Mouse (Mus musculus): ENCODE data around the gene Ndufs1. TPM values are rescaled to one million over a fixed set of nuclear protein-coding genes. Genes with fewer than 3 reads are reported as not detected.
A peak's percentile ranks its signal among the peaks of the same experiment; 100 is the strongest.

Ndufs1 gene
- polyA plus RNA-seq, 1 experiment from 2014 or later = 118 TPM

DNA sequence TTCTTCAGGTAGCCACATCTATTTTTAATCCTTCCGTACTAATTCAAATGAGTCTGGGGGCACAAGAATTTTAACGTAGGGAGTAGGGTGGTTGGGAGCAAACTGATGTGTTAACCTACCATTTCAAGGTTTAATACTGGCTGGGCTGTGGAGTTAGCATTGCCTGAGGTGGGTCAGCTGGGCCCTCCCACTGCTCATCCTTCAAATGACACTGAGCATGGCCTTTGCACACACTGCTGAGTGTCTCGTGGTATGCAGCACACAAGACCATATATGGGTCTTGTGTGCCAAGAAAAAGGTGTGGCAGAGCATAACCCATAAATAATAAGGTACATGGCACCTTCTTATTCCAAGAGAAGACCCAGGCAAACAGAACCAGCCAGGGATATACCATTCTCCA, 31.0 kb upstream of the Ndufs1 start:
- Histone ChIP-seq H3K4me3 (ENCODE audit: low read depth, low read length) (no peak overlapping the region), H3K27ac (ENCODE audit: low read depth, low read length) (no peak overlapping the region), H3K27me3 (replicated peaks; ENCODE audit: control insufficient read depth, insufficient read depth, low read length) (no peaks in the 10 kb centered on the region), H3K9ac (ENCODE audit: low read length) (no peak overlapping the region), H3K36me3 (ENCODE audit: control insufficient read depth, insufficient read depth, low read length) (no peaks in the 10 kb centered on the region), H3K4me2 (ENCODE audit: low read length) (no peak overlapping the region), H3K4me1 (ENCODE audit: control insufficient read depth, insufficient read depth, low read length) (peaks cover 12% of the 10 kb centered on the region), H3K9me3 (replicated peaks; ENCODE audit: control insufficient read depth, low read length) (no peaks in the 10 kb centered on the region)
- WGBS = 89% methylated on average over 3 of the region's 3 CpGs
- DNase-seq (ENCODE audit: low spot score) (no peak), ATAC-seq (no peak)

DNA sequence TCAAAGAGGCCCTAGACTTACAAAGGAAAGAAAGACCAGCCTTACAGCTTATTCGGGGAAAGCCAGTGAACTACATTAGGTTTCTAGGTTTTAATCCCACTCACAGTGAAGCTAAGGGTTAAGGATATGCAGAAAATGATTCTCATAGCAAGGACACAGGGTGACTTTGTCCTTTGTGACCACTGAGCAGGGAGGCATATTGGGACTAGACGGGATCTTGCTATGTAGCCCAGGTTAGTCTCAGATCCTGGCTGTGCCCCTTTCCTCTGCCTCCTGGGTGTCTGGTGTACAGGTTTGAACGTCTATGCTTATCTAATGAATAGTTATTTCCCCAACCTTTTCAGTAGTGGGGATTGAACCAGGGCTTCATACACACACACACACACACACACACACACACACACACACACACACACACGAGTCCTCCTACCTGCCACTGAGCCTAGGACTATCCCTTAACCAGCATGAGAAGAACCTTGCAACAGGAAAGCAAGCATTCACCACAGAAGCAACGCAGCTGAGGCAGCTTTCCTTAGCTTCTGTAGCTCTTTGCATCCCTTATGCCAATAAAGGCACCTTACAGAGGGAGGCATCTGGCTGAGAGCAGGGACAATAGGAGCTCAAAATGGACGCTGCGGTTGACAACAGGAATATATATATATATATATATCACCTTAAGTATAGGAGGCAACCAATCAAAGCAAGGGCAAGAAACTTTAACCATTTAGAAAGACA, 28.2 kb upstream of the Ndufs1 start:
- no peak overlapping the region for H3K4me2 ChIP-seq (ENCODE audit: low read length)
- peak overlapping the region; percentile 40 for H3K27ac ChIP-seq (ENCODE audit: low read depth, low read length)
- ATAC-seq = peak; percentile 25; the same call in 1 of the 2 replicates
- WGBS = 16% methylated on average over 7 of the region's 7 CpGs
- DNase-seq (ENCODE audit: low spot score) = no peak
- H3K9ac ChIP-seq (ENCODE audit: low read length) = no peak overlapping the region
- no peaks in the 10 kb centered on the region for H3K27me3 ChIP-seq (replicated peaks; ENCODE audit: control insufficient read depth, insufficient read depth, low read length)
- no peaks in the 10 kb centered on the region for H3K36me3 ChIP-seq (ENCODE audit: control insufficient read depth, insufficient read depth, low read length)
- peaks cover 12% of the 10 kb centered on the region for H3K4me1 ChIP-seq (ENCODE audit: control insufficient read depth, insufficient read depth, low read length)
- no peak overlapping the region for H3K4me3 ChIP-seq (ENCODE audit: low read depth, low read length)
- 0 out of 2 replicates have a peak, but pooled peaks cover 3% of the 10 kb centered on the region for H3K9me3 ChIP-seq (replicated peaks; ENCODE audit: control insufficient read depth, low read length)

DNA sequence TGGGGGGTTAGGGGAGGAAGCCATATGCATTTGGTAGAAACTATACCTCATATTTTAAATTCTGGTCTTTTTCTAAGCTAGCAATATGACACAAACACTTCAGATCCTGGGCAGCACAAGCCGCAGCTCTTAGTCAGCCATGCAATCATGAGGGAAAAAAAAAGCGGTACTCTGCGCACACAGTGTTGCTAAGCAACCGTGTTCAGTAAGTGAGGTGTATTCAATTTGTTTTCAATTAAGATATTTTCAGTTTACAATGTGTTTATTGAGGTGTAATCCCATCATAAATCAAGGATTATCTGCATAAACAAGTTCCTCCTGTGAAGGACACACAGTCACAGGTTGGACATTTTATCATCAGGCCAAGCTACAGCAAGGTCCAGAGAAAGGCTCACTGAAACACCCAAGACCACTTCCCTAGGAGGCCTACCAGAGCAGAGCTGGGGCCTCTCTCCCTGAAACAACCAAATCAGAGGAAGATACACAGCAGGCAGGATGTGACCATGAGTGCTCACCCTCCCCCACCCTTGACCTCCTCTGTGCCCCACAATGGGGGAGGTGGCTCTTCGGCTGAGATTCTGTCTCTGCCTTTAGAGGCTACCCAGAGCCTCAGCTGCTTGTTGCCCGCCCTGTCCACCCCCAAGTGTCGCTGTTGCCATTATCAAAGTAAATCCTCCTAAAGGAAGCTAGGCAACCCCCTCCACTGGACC, 27.5 kb upstream of the Ndufs1 start:
- DNase-seq (ENCODE audit: low spot score) = peak; percentile 85
- peak; percentile 78 for ATAC-seq
- Histone ChIP-seq H3K4me3 (ENCODE audit: low read depth, low read length) (no peak overlapping the region), H3K27ac (ENCODE audit: low read depth, low read length) (peak overlapping the region; percentile 75), H3K36me3 (ENCODE audit: control insufficient read depth, insufficient read depth, low read length) (no peaks in the 10 kb centered on the region), H3K4me2 (ENCODE audit: low read length) (no peak overlapping the region), H3K9ac (ENCODE audit: low read length) (no peak overlapping the region), H3K4me1 (ENCODE audit: control insufficient read depth, insufficient read depth, low read length) (peaks cover 12% of the 10 kb centered on the region), H3K27me3 (replicated peaks; ENCODE audit: control insufficient read depth, insufficient read depth, low read length) (no peaks in the 10 kb centered on the region), H3K9me3 (replicated peaks; ENCODE audit: control insufficient read depth, low read length) (0 out of 2 replicates have a peak, but pooled peaks cover 3% of the 10 kb centered on the region)
- WGBS = 2% methylated on average over 7 of the region's 7 CpGs

DNA sequence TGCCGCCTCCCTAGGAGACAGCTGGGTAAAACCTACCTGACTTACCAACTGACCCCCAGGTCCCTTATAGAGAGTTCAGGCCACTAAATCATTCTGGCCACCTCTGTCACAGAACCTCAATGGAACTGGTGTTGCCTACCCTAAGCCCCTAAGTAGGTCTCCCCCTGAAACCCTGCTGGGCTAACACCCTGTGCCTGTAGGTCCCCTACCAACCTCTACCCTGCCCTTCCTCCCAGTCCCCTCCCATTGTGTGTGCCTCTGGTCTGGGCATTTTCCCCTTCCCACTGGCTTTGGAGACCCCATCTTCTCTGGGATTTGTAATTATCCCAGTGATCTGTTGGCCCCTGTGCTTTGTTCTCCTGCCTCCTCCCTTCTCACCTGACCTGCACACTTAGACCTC, 26.8 kb upstream of the Ndufs1 start:
- Histone ChIP-seq H3K4me3 (ENCODE audit: low read depth, low read length) (no peak overlapping the region), H3K9me3 (replicated peaks; ENCODE audit: control insufficient read depth, low read length) (0 out of 2 replicates have a peak, but pooled peaks cover 3% of the 10 kb centered on the region), H3K27ac (ENCODE audit: low read depth, low read length) (peak overlapping the region; percentile 67), H3K9ac (ENCODE audit: low read length) (no peak overlapping the region), H3K4me1 (ENCODE audit: control insufficient read depth, insufficient read depth, low read length) (peaks cover 12% of the 10 kb centered on the region), H3K36me3 (ENCODE audit: control insufficient read depth, insufficient read depth, low read length) (no peaks in the 10 kb centered on the region), H3K4me2 (ENCODE audit: low read length) (no peak overlapping the region), H3K27me3 (replicated peaks; ENCODE audit: control insufficient read depth, insufficient read depth, low read length) (no peaks in the 10 kb centered on the region)
- ATAC-seq = peak; percentile 18; the same call in 1 of the 2 replicates
- WGBS = 77% methylated on average over 1 of the region's 1 CpGs
- DNase-seq (ENCODE audit: low spot score) = no peak

DNA sequence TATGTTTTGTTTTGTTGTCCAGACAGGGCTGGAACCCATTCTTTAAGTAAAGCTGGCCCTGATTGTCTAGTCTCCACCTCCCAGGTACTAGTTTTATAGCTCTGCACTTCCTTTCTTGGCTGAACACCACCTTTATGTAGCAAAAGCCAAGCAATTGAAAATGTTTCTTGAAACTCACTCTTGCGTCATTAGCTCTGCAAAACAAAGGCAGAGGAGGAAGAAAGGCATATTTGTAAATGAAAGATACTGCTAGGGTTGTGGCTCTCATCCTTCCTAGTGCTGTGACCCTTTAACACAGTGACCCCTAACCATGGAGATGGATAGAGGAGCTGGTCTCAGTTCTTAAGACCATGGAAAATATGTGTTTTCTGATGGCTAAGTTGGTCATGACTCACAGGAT, 25.0 kb upstream of the Ndufs1 start:
- no peak overlapping the region for H3K27ac ChIP-seq (ENCODE audit: low read depth, low read length)
- WGBS = 79% methylated on average over 1 of the region's 1 CpGs
- H3K4me2 ChIP-seq (ENCODE audit: low read length) = no peak overlapping the region
- no peak overlapping the region for H3K9ac ChIP-seq (ENCODE audit: low read length)
- peaks cover 12% of the 10 kb centered on the region for H3K4me1 ChIP-seq (ENCODE audit: control insufficient read depth, insufficient read depth, low read length)
- H3K36me3 ChIP-seq (ENCODE audit: control insufficient read depth, insufficient read depth, low read length) = no peaks in the 10 kb centered on the region
- H3K4me3 ChIP-seq (ENCODE audit: low read depth, low read length) = no peak overlapping the region
- ATAC-seq = no peak
- H3K9me3 ChIP-seq (replicated peaks; ENCODE audit: control insufficient read depth, low read length) = 0 out of 2 replicates have a peak, but pooled peaks cover 3% of the 10 kb centered on the region
- no peak for DNase-seq (ENCODE audit: low spot score)
- H3K27me3 ChIP-seq (replicated peaks; ENCODE audit: control insufficient read depth, insufficient read depth, low read length) = no peaks in the 10 kb centered on the region

DNA sequence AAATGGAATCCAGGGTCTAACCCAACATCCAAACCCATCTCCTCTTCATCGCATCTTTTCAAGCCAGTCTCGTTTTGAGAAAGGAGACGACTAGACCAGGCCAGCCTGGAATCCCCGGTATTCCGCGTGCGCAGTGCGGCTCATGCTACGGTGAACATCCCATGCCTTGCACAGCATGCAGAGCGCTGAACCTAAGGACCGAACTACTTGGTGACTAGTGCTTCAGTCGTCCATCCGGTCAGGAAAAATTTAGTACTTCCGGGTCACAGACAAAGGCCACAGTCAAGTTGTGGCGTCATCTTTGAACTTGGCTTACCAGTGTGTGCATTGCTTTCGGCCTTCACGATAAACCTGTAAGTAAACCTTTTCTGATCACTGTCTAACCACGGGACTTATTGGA, 23.7 kb upstream of the Ndufs1 start:
- Histone ChIP-seq H3K4me1 (ENCODE audit: control insufficient read depth, insufficient read depth, low read length) (peaks cover 12% of the 10 kb centered on the region), H3K36me3 (ENCODE audit: control insufficient read depth, insufficient read depth, low read length) (no peaks in the 10 kb centered on the region)
- no peak for DNase-seq (ENCODE audit: low spot score)

DNA sequence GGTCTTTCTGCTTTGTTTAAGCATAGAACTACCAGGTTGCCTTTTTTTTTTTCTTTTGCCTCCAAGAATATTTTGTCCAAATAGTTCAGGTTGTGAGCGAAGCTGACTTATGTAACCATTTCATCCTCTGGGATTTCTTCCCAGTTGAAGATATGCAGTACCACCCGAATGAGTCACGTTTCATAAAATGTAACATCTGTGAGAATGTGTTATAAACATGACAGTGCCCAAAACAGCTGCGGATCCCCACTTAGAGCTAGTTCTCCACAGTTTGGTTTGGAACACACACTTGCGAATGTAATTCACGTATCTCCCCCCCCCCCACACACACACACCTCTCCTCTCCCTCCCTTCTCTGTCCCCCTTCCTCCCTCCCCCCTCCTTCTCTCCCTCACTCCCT, 22.8 kb upstream of the Ndufs1 start:
- no peak overlapping the region for H3K4me2 ChIP-seq (ENCODE audit: low read length)
- DNase-seq (ENCODE audit: low spot score) = no peak
- no peak overlapping the region for H3K9ac ChIP-seq (ENCODE audit: low read length)
- peaks cover 10% of the 10 kb centered on the region for H3K4me1 ChIP-seq (ENCODE audit: control insufficient read depth, insufficient read depth, low read length)
- no peak overlapping the region for H3K4me3 ChIP-seq (ENCODE audit: low read depth, low read length)
- H3K9me3 ChIP-seq (replicated peaks; ENCODE audit: control insufficient read depth, low read length) = 0 out of 2 replicates have a peak, but pooled peaks cover 3% of the 10 kb centered on the region
- no peak overlapping the region for H3K27ac ChIP-seq (ENCODE audit: low read depth, low read length)
- no peaks in the 10 kb centered on the region for H3K36me3 ChIP-seq (ENCODE audit: control insufficient read depth, insufficient read depth, low read length)
- H3K27me3 ChIP-seq (replicated peaks; ENCODE audit: control insufficient read depth, insufficient read depth, low read length) = no peaks in the 10 kb centered on the region
- 96% methylated on average over 6 of the region's 6 CpGs for WGBS
- ATAC-seq = no peak

More for the DNA sequence above, 23.7 kb upstream of the Ndufs1 start:
- H3K4me3 ChIP-seq (ENCODE audit: low read depth, low read length) = no peak overlapping the region
- ATAC-seq = no peak
- no peak overlapping the region for H3K27ac ChIP-seq (ENCODE audit: low read depth, low read length)
- H3K27me3 ChIP-seq (replicated peaks; ENCODE audit: control insufficient read depth, insufficient read depth, low read length) = no peaks in the 10 kb centered on the region
- no peak overlapping the region for H3K9ac ChIP-seq (ENCODE audit: low read length)
- H3K9me3 ChIP-seq (replicated peaks; ENCODE audit: control insufficient read depth, low read length) = 0 out of 2 replicates have a peak, but pooled peaks cover 3% of the 10 kb centered on the region
- 96% methylated on average over 18 of the region's 18 CpGs for WGBS
- no peak overlapping the region for H3K4me2 ChIP-seq (ENCODE audit: low read length)

DNA sequence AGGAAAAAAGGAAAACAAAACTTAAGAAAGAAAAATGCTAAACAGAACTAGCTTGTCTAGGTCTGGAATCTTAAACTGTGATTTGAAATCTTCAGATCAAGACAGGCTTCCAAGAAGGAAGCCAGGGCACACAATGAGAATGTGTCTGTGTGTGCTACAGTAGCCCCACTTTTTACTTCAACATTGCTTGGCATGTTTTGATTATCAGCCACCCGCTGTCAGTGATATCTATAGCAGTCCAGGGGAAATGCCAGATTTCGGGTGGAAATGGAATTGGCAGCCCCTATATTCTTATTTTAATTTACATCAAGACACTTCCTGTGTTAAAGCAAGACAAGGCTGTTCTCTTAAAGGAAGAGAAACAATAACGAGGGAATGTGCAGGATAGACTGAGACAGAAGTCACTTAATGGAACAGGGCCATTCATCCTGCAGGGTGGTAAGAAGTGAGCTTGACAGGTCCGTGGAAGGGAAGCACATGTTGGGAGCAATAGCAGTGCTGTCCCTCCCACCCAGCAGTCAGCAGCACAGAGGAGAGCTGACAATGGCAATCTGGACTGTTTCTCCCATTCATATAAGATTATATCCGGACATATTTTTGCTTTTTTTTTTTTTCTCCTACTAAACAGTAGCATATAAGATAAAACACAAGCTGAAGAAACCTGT, 19.3 kb upstream of the Ndufs1 start:
- Histone ChIP-seq H3K4me2 (ENCODE audit: low read length) (no peak overlapping the region), H3K27me3 (replicated peaks; ENCODE audit: control insufficient read depth, insufficient read depth, low read length) (no peaks in the 10 kb centered on the region), H3K27ac (ENCODE audit: low read depth, low read length) (no peak overlapping the region), H3K36me3 (ENCODE audit: control insufficient read depth, insufficient read depth, low read length) (no peaks in the 10 kb centered on the region), H3K4me1 (ENCODE audit: control insufficient read depth, insufficient read depth, low read length) (no peaks in the 10 kb centered on the region), H3K4me3 (ENCODE audit: low read depth, low read length) (no peak overlapping the region), H3K9me3 (replicated peaks; ENCODE audit: control insufficient read depth, low read length) (0 out of 2 replicates have a peak, but pooled peaks cover 3% of the 10 kb centered on the region), H3K9ac (ENCODE audit: low read length) (no peak overlapping the region)
- DNase-seq (ENCODE audit: low spot score) = no peak
- 53% methylated on average over 5 of the region's 5 CpGs for WGBS
- peak; percentile 55; the same call in 1 of the 2 replicates for ATAC-seq
